Mouse (Mus musculus): ENCODE results near the gene Tnpo1. TPM values are rescaled to one million over a fixed set of nuclear protein-coding genes. Genes with fewer than 3 reads are reported as not detected.

Tnpo1 gene
- polyA plus RNA-seq, 1 experiment from 2014 or later: 53.9 TPM

GRCm38 (mm10) chr13:98879422-98879821, 46.8 kb downstream of the Tnpo1 start:
- H3K9ac ChIP-seq: no peak overlapping the region
- ATAC-seq (replicated peaks): no peak
- no peak overlapping the region for H3K27ac ChIP-seq
- WGBS: 96% methylated on average over 6 of the region's 6 CpGs
- H3K36me3 ChIP-seq (replicated peaks): peaks cover 20% of the 10 kb centered on the region; the same call in 1 of the 2 replicates
- H3K4me2 ChIP-seq: no peak overlapping the region
- no peaks in the 10 kb centered on the region for H3K4me1 ChIP-seq
- no peaks in the 10 kb centered on the region for H3K9me3 ChIP-seq
- no peaks in the 10 kb centered on the region for H3K27me3 ChIP-seq (replicated peaks)
- H3K4me3 ChIP-seq: no peak overlapping the region

GRCm38 (mm10) chr13:98877165-98877564, 49.0 kb downstream of the Tnpo1 start:
- H3K9ac ChIP-seq: no peak overlapping the region
- H3K4me2 ChIP-seq: no peak overlapping the region
- 93% methylated on average over 2 of the region's 2 CpGs for WGBS
- H3K36me3 ChIP-seq (replicated peaks): peaks cover 19% of the 10 kb centered on the region; the same call in 1 of the 2 replicates
- peaks cover 6% of the 10 kb centered on the region for H3K4me1 ChIP-seq
- no peaks in the 10 kb centered on the region for H3K9me3 ChIP-seq
- no peak overlapping the region for H3K27ac ChIP-seq
- ATAC-seq (replicated peaks): no peak
- H3K27me3 ChIP-seq (replicated peaks): no peaks in the 10 kb centered on the region
- H3K4me3 ChIP-seq: no peak overlapping the region

- no peak overlapping the region for H3K9ac ChIP-seq
- H3K4me3 ChIP-seq: no peak overlapping the region
- no peak overlapping the region for H3K4me2 ChIP-seq
- no peak for ATAC-seq (replicated peaks)
- no peak overlapping the region for H3K27ac ChIP-seq
- 83% methylated on average over 3 of the region's 3 CpGs for WGBS
- peaks cover 29% of the 10 kb centered on the region for H3K36me3 ChIP-seq (replicated peaks)
- no peaks in the 10 kb centered on the region for H3K27me3 ChIP-seq (replicated peaks)
- H3K9me3 ChIP-seq: no peaks in the 10 kb centered on the region
- H3K4me1 ChIP-seq: peaks cover 11% of the 10 kb centered on the region
These were observed 51.5 kb downstream of the Tnpo1 start for GRCm38 (mm10) chr13:98874727-98875126.

- Histone ChIP-seq H3K4me1 (peaks cover 11% of the 10 kb centered on the region), H3K36me3 (replicated peaks) (peaks cover 43% of the 10 kb centered on the region), H3K9me3 (no peaks in the 10 kb centered on the region), H3K27me3 (replicated peaks) (no peaks in the 10 kb centered on the region), H3K27ac (peak overlapping the region; percentile 55), H3K4me2 (no peak overlapping the region), H3K4me3 (no peak overlapping the region), H3K9ac (no peak overlapping the region)
- 22% methylated on average over 7 of the region's 7 CpGs for WGBS
- ATAC-seq (replicated peaks): peak; percentile 65
These were observed 53.8 kb downstream of the Tnpo1 start for GRCm38 (mm10) chr13:98872273-98872847.

GRCm38 (mm10) chr13:98871263-98871662, 54.9 kb downstream of the Tnpo1 start:
- H3K9ac ChIP-seq: no peak overlapping the region
- H3K27me3 ChIP-seq (replicated peaks): no peaks in the 10 kb centered on the region
- WGBS: 63% methylated on average over 1 of the region's 1 CpGs
- H3K4me2 ChIP-seq: no peak overlapping the region
- H3K4me1 ChIP-seq: peaks cover 11% of the 10 kb centered on the region
- peaks cover 43% of the 10 kb centered on the region for H3K36me3 ChIP-seq (replicated peaks)
- no peak overlapping the region for H3K27ac ChIP-seq
- no peak overlapping the region for H3K4me3 ChIP-seq
- no peaks in the 10 kb centered on the region for H3K9me3 ChIP-seq
- no peak for ATAC-seq (replicated peaks)

GRCm38 (mm10) chr13:98868236-98868923, 57.8 kb downstream of the Tnpo1 start:
- Histone ChIP-seq H3K4me1 (peaks cover 11% of the 10 kb centered on the region), H3K4me2 (no peak overlapping the region), H3K27me3 (replicated peaks) (no peaks in the 10 kb centered on the region), H3K9me3 (no peaks in the 10 kb centered on the region), H3K36me3 (replicated peaks) (peaks cover 43% of the 10 kb centered on the region), H3K4me3 (no peak overlapping the region), H3K27ac (no peak overlapping the region), H3K9ac (no peak overlapping the region)
- WGBS: 92% methylated on average over 9 of the region's 9 CpGs
- ATAC-seq (replicated peaks): no peak

GRCm38 (mm10) chr13:98867810-98868209, 58.4 kb downstream of the Tnpo1 start:
- no peaks in the 10 kb centered on the region for H3K9me3 ChIP-seq
- peaks cover 43% of the 10 kb centered on the region for H3K36me3 ChIP-seq (replicated peaks)
- H3K9ac ChIP-seq: no peak overlapping the region
- H3K27ac ChIP-seq: no peak overlapping the region
- peaks cover 11% of the 10 kb centered on the region for H3K4me1 ChIP-seq
- 57% methylated on average over 2 of the region's 2 CpGs for WGBS
- peak; percentile 74 for ATAC-seq (replicated peaks)
- no peaks in the 10 kb centered on the region for H3K27me3 ChIP-seq (replicated peaks)
- H3K4me3 ChIP-seq: no peak overlapping the region
- no peak overlapping the region for H3K4me2 ChIP-seq

GRCm38 (mm10) chr13:98855291-98855690, 70.9 kb downstream of the Tnpo1 start:
- Histone ChIP-seq H3K4me3 (no peak overlapping the region), H3K27ac (no peak overlapping the region), H3K36me3 (replicated peaks) (peaks cover 62% of the 10 kb centered on the region), H3K9ac (no peak overlapping the region), H3K9me3 (no peaks in the 10 kb centered on the region), H3K4me1 (no peaks in the 10 kb centered on the region), H3K4me2 (no peak overlapping the region), H3K27me3 (replicated peaks) (no peaks in the 10 kb centered on the region)
- WGBS: 95% methylated on average over 8 of the region's 8 CpGs
- no peak for ATAC-seq (replicated peaks)

- 87% methylated on average over 1 of the region's 1 CpGs for WGBS
- no peak overlapping the region for H3K9ac ChIP-seq
- no peaks in the 10 kb centered on the region for H3K4me1 ChIP-seq
- H3K4me2 ChIP-seq: no peak overlapping the region
- H3K9me3 ChIP-seq: no peaks in the 10 kb centered on the region
- H3K36me3 ChIP-seq (replicated peaks): peaks cover 17% of the 10 kb centered on the region; the same call in 1 of the 2 replicates
- no peaks in the 10 kb centered on the region for H3K27me3 ChIP-seq (replicated peaks)
- H3K4me3 ChIP-seq: no peak overlapping the region
- no peak overlapping the region for H3K27ac ChIP-seq
- no peak for ATAC-seq (replicated peaks)
These were observed 80.4 kb downstream of the Tnpo1 start for GRCm38 (mm10) chr13:98845794-98846193.

GRCm38 (mm10) chr13:98836423-98837088, 89.6 kb downstream of the Tnpo1 start:
- Histone ChIP-seq H3K36me3 (replicated peaks) (peaks cover 12% of the 10 kb centered on the region; the same call in 1 of the 2 replicates), H3K27ac (no peak overlapping the region), H3K9me3 (no peaks in the 10 kb centered on the region), H3K27me3 (replicated peaks) (no peaks in the 10 kb centered on the region), H3K4me1 (no peaks in the 10 kb centered on the region), H3K9ac (no peak overlapping the region), H3K4me3 (no peak overlapping the region), H3K4me2 (no peak overlapping the region)
- ATAC-seq (replicated peaks): no peak
- WGBS: 90% methylated on average over 6 of the region's 6 CpGs

GRCm38 (mm10) chr13:98835740-98836139, 90.4 kb downstream of the Tnpo1 start:
- Histone ChIP-seq H3K27ac (no peak overlapping the region), H3K27me3 (replicated peaks) (no peaks in the 10 kb centered on the region), H3K4me1 (no peaks in the 10 kb centered on the region), H3K9me3 (no peaks in the 10 kb centered on the region), H3K36me3 (replicated peaks) (peaks cover 10% of the 10 kb centered on the region; the same call in 1 of the 2 replicates), H3K9ac (no peak overlapping the region), H3K4me2 (no peak overlapping the region), H3K4me3 (no peak overlapping the region)
- 89% methylated on average over 5 of the region's 5 CpGs for WGBS
- ATAC-seq (replicated peaks): peak; percentile 35; the same call in 1 of the 2 replicates

GRCm38 (mm10) chr13:98834723-98835122, 91.5 kb downstream of the Tnpo1 start:
- no peak for ATAC-seq (replicated peaks)
- no peak overlapping the region for H3K4me2 ChIP-seq
- no peaks in the 10 kb centered on the region for H3K9me3 ChIP-seq
- WGBS: 87% methylated on average over 3 of the region's 3 CpGs
- no peak overlapping the region for H3K4me3 ChIP-seq
- H3K27me3 ChIP-seq (replicated peaks): no peaks in the 10 kb centered on the region
- no peaks in the 10 kb centered on the region for H3K4me1 ChIP-seq
- no peak overlapping the region for H3K9ac ChIP-seq
- H3K36me3 ChIP-seq (replicated peaks): peaks cover 4% of the 10 kb centered on the region; the same call in 1 of the 2 replicates
- H3K27ac ChIP-seq: no peak overlapping the region
